Comparison of ENCODE assay signal across 11 mouse cellular contexts in the genomic region with DNA sequence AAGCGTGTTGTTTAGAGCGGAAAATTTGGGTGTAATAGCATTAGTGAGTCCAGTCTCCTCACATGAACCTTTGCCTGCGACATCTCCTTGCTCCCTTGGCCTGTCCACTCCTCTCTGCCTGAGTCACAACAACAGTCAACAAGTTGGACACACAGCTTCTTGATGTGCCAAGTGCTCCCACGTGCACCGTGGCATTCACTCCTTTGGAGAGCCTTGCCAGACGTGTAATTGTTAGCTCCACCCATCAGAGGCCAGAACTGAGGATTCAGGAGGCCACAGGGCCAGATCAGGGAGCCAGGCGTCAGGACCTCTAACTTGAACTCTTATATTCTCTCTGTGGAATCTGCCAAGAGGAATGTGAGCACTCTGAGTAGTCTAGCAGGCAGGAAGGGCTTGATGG. TPM values are rescaled to one million over a fixed set of nuclear protein-coding genes. Genes with fewer than 3 reads are reported as not detected.
DNase-seq lines count a peak whose midpoint lies in the region; ATAC-seq and TF ChIP-seq lines count a peak whose summit lies in the region.
"Had no signal": no experiment of that assay in that cellular context is flagged by ENCODE, and none has a peak within 500 bp of the region (broad histone marks: within the 10 kb centered on the region; RNA-seq: fewer than 3 reads in every experiment).

No protein-coding gene starts in this region.

- DNase-seq in heart, adult 18-20 months: peak; percentile 69 to 82
- peak; percentile 68 for DNase-seq in adrenal gland, postnatal 14 days
- DNase-seq in gastrocnemius, postnatal 25 days: peak; percentile 83
- DNase-seq in liver: no peak
- no peak for DNase-seq in left cerebral cortex, adult 2 months (ENCODE audit: extremely low spot score in 1 of 2, low spot score in 2 of 2)
- DNase-seq: thymus, postnatal 25 days had no signal

- H3K36me3 ChIP-seq in heart, embryonic 12.5 days: no peaks in the 10 kb centered on the region
- H3K36me3 ChIP-seq in limb, embryonic 12.5 days: no peaks in the 10 kb centered on the region
- H3K36me3 ChIP-seq in hindbrain, embryonic 16.5 days (ENCODE audit: control insufficient read depth, insufficient read depth, low read length): no peaks in the 10 kb centered on the region
- H3K36me3 ChIP-seq: neural tube, embryonic 12.5 days had no signal

- no peak for ATAC-seq in heart, embryonic 12.5 days (ENCODE audit: insufficient number of reproducible peaks, low FRiP score)
- ATAC-seq in limb, embryonic 12.5 days (ENCODE audit: insufficient number of reproducible peaks, insufficient read depth, low FRiP score, low TSS enrichment, low read depth): no peak
- ATAC-seq in hindbrain, embryonic 16.5 days: no peak
- ATAC-seq: hindbrain, postnatal 0 days had no signal

- no peak for TF ChIP-seq CTCF in left cerebral cortex, adult 2 months (IDR thresholded peaks at IDR 0.05)

- H3K27me3 ChIP-seq in heart, embryonic 12.5 days (replicated peaks): no peaks in the 10 kb centered on the region
- H3K27me3 ChIP-seq in limb, embryonic 12.5 days: no peaks in the 10 kb centered on the region
- H3K27me3 ChIP-seq in hindbrain, embryonic 16.5 days (replicated peaks; ENCODE audit: control insufficient read depth, insufficient read depth, low read length): peaks cover 7% of the 10 kb centered on the region
- H3K27me3 ChIP-seq: neural tube, embryonic 12.5 days had no signal

- H3K4me1 ChIP-seq in heart, embryonic 12.5 days (replicated peaks): peaks cover 48% of the 10 kb centered on the region
- peaks cover 69% of the 10 kb centered on the region for H3K4me1 ChIP-seq in limb, embryonic 12.5 days (replicated peaks)
- peaks cover 16% of the 10 kb centered on the region for H3K4me1 ChIP-seq in hindbrain, embryonic 16.5 days (ENCODE audit: control insufficient read depth, insufficient read depth, low read depth, low read length)

- no peak overlapping the region for H3K4me2 ChIP-seq in heart, embryonic 12.5 days
- H3K4me2 ChIP-seq in limb, embryonic 12.5 days: no peak overlapping the region
- H3K4me2 ChIP-seq in hindbrain, embryonic 16.5 days (ENCODE audit: low read length): no peak overlapping the region
- H3K4me2 ChIP-seq: neural tube, embryonic 12.5 days had no signal

- H3K9me3 ChIP-seq in heart, embryonic 12.5 days (replicated peaks): no peaks in the 10 kb centered on the region
- H3K9me3 ChIP-seq in limb, embryonic 12.5 days: no peaks in the 10 kb centered on the region
- H3K9me3 ChIP-seq in hindbrain, embryonic 16.5 days (ENCODE audit: control insufficient read depth, low read length): no peaks in the 10 kb centered on the region
- H3K9me3 ChIP-seq: neural tube, embryonic 12.5 days had no signal

- intact Hi-C loops in left cerebral cortex, adult 2 months (cut with DNase I): no loop called here

- no peak overlapping the region for H3K27ac ChIP-seq in heart, embryonic 12.5 days (ENCODE audit: poor library complexity, severe bottlenecking)
- H3K27ac ChIP-seq in limb, embryonic 12.5 days: peak overlapping the region; percentile 94
- H3K27ac ChIP-seq in hindbrain, embryonic 16.5 days (ENCODE audit: low read depth, low read length): no peak overlapping the region
- no peak overlapping the region for H3K27ac ChIP-seq in left cerebral cortex, adult 2 months
- H3K27ac ChIP-seq: hindbrain, postnatal 0 days; neural tube, embryonic 12.5 days had no signal

- H3K4me3 ChIP-seq in heart, embryonic 12.5 days: no peak overlapping the region
- no peak overlapping the region for H3K4me3 ChIP-seq in limb, embryonic 12.5 days (replicated peaks)
- no peak overlapping the region for H3K4me3 ChIP-seq in hindbrain, embryonic 16.5 days (ENCODE audit: low read length)
- no peak overlapping the region for H3K4me3 ChIP-seq in left cerebral cortex, adult 2 months
- H3K4me3 ChIP-seq: neural tube, embryonic 12.5 days had no signal

- 56% methylated on average over 7 of the region's 7 CpGs for WGBS in heart, embryonic 12.5 days
- WGBS in limb, embryonic 12.5 days: 56% methylated on average over 7 of the region's 7 CpGs
- 61% methylated on average over 7 of the region's 7 CpGs for WGBS in hindbrain, embryonic 16.5 days

- no peak overlapping the region for H3K9ac ChIP-seq in heart, embryonic 12.5 days
- H3K9ac ChIP-seq in limb, embryonic 12.5 days (replicated peaks): no peak overlapping the region
- H3K9ac ChIP-seq in hindbrain, embryonic 16.5 days (ENCODE audit: low read depth, low read length): no peak overlapping the region
- H3K9ac ChIP-seq: neural tube, embryonic 12.5 days had no signal

RNA-seq across cellular contexts. Expression of gene Cdon, which starts 58.7 kb away (rescaled TPM):
- total RNA-seq in heart, adult 18-20 months (2021): 1 to 10 TPM; 9.0 to 9.2 TPM
- 7.0 and 8.2 TPM in 2 replicates for polyA plus RNA-seq in heart, embryonic 12.5 days (2016; fragmentation: Nextera tagmentation; extraction: Ambion mirVana)
- total RNA-seq in adrenal gland, postnatal 14 days (2021): 22.1 and 24.4 TPM in 2 replicates
- 10 to 100 TPM; 13.5 to 16.7 TPM for total RNA-seq in gastrocnemius, postnatal 25 days (2021)
- 19.9 and 25.0 TPM in 2 replicates for polyA plus RNA-seq in limb, embryonic 12.5 days (2016; fragmentation: Nextera tagmentation; extraction: Ambion mirVana)
- 2.9 and 3.7 TPM in 2 replicates for polyA plus RNA-seq in hindbrain, embryonic 16.5 days (2015; fragmentation: Nextera tagmentation; extraction: Ambion mirVana)
- 1 to 10 TPM; 7.9 to 8.3 TPM for total RNA-seq in left cerebral cortex, adult 2 months (2021)

Comparison
In these comparisons a context has a peak if more than half of its experiments do, and no peak if none do; other contexts are left out.
1. DNase-seq: peak in heart, adult 18-20 months (2 of 2), adrenal gland, postnatal 14 days (single experiment) and gastrocnemius, postnatal 25 days (single experiment); none in liver (single experiment) and left cerebral cortex, adult 2 months (0 of 2).